Mouse (Mus musculus) embryonic facial prominence, embryonic 12.5 days (tissue): ENCODE measurements around the gene Gon4l. TPM values are rescaled to one million over a fixed set of nuclear protein-coding genes. Genes with fewer than 3 reads are reported as not detected.

ENCODE experiments used
- ATAC-seq: fragments of 200-750 bp; cut with Nextera tagmentation; 2 replicates; pipeline ENCODE4 v1.8.0; 2017; ENCODE audit not compliant: insufficient number of reproducible peaks, insufficient read depth, low FRiP score, low TSS enrichment
- H3K27ac ChIP-seq: fragments of 300-500 bp; sonication (generic); 2 replicates; pipeline ENCODE4 v1.5.1; 2016; ENCODE audit warnings: mild to moderate bottlenecking
- H3K27me3 ChIP-seq: fragments of 300-500 bp; sonication (generic); 2 replicates; pipeline ENCODE4 v1.6.1; 2016; ENCODE audit warnings: mild to moderate bottlenecking, moderate library complexity
- H3K36me3 ChIP-seq: fragments of 300-500 bp; sonication (generic); 2 replicates; pipeline ENCODE4 v1.6.1; 2016; ENCODE audit warnings: mild to moderate bottlenecking
- H3K4me1 ChIP-seq: fragments of 300-500 bp; sonication (generic); 2 replicates; pipeline ENCODE4 v1.6.1; 2016
- H3K4me2 ChIP-seq: fragments of 300-500 bp; sonication (generic); replicated peaks from 2 replicates; pipeline ENCODE4 v1.6.1; 2016; ENCODE audit warnings: mild to moderate bottlenecking, moderate library complexity
- H3K4me3 ChIP-seq: fragments of 300-500 bp; sonication (generic); 2 replicates; pipeline ENCODE4 v1.5.1; 2016; ENCODE audit warnings: mild to moderate bottlenecking
- H3K9ac ChIP-seq: fragments of 300-500 bp; sonication (generic); 2 replicates; pipeline ENCODE4 v1.6.1; 2016; ENCODE audit warnings: mild to moderate bottlenecking, moderate library complexity
- H3K9me3 ChIP-seq: fragments of 300-500 bp; sonication (generic); 2 replicates; pipeline ENCODE4 v1.6.1; 2016; ENCODE audit warnings: mild to moderate bottlenecking, moderate library complexity
- WGBS: fragments of 180-500 bp; shearing (Covaris S2); methylation state at CpG from one replicate; pipeline ENCODE4 v1.1.7; 2016; 5-methylcytosine and 5-hydroxymethylcytosine counted together
- polyA plus RNA-seq: library from polyadenylated mRNA; unstranded; fragments of >200 nt; fragmentation: Nextera tagmentation; extraction: Ambion mirVana; gene quantifications from 2 replicates; pipeline ENCODE4 v1.2.1, GENCODE M21; 2016

Gene Gon4l
- polyA plus RNA-seq, 1 experiment from 2014 or later: 18.2 TPM

- H3K9ac ChIP-seq: peak within 1 kb of the TSS; percentile 94
- H3K36me3 ChIP-seq: no peaks in the 10 kb centered on the region
- H3K4me1 ChIP-seq: peaks cover 24% of the 10 kb centered on the region
- peak; percentile 82 for ATAC-seq
- H3K9me3 ChIP-seq: no peaks in the 10 kb centered on the region
- H3K27me3 ChIP-seq: no peaks in the 10 kb centered on the region
- H3K4me2 ChIP-seq: peak within 1 kb of the TSS; percentile 68
- H3K27ac ChIP-seq: peak within 1 kb of the TSS; percentile 99
- WGBS: under 1% methylated on average over 39 of the region's 64 CpGs
- peak within 1 kb of the TSS; percentile 93 for H3K4me3 ChIP-seq
Measured at GRCm38 (mm10) chr3:88950576-88951326, 115.7 kb downstream of the Gon4l start, which contains the start of the genes Ash1l and Dap3. Ash1l (plus strand) TSS chr3:88950622. Dap3 (minus strand) TSS chr3:88951181.

- no peaks in the 10 kb centered on the region for H3K9me3 ChIP-seq
- peak overlapping the region; percentile 68 for H3K4me2 ChIP-seq
- H3K36me3 ChIP-seq: no peaks in the 10 kb centered on the region
- H3K27ac ChIP-seq: peak overlapping the region; percentile 99
- H3K4me3 ChIP-seq: peak overlapping the region; percentile 93
- peaks cover 24% of the 10 kb centered on the region for H3K4me1 ChIP-seq
- H3K27me3 ChIP-seq: no peaks in the 10 kb centered on the region
- ATAC-seq: no peak
- 2% methylated on average over 5 of the region's 5 CpGs for WGBS
- peak overlapping the region; percentile 94 for H3K9ac ChIP-seq
Measured at GRCm38 (mm10) chr3:88951327-88951800, 116.3 kb downstream of the Gon4l start.

- Histone ChIP-seq H3K4me1 (peaks cover 18% of the 10 kb centered on the region), H3K9ac (no peak overlapping the region), H3K27me3 (no peaks in the 10 kb centered on the region), H3K4me2 (no peak overlapping the region), H3K9me3 (no peaks in the 10 kb centered on the region), H3K27ac (no peak overlapping the region), H3K4me3 (no peak overlapping the region), H3K36me3 (no peaks in the 10 kb centered on the region)
- no peak for ATAC-seq
- 88% methylated on average over 4 of the region's 4 CpGs for WGBS
Measured at GRCm38 (mm10) chr3:88953246-88953645, 118.2 kb downstream of the Gon4l start.

- Histone ChIP-seq H3K36me3 (no peaks in the 10 kb centered on the region), H3K9ac (no peak overlapping the region), H3K4me2 (no peak overlapping the region), H3K27me3 (no peaks in the 10 kb centered on the region), H3K4me1 (peaks cover 13% of the 10 kb centered on the region; the same call in 1 of the 2 replicates), H3K4me3 (no peak overlapping the region), H3K9me3 (no peaks in the 10 kb centered on the region), H3K27ac (no peak overlapping the region)
- ATAC-seq: no peak
Measured at GRCm38 (mm10) chr3:88953736-88954135, 118.7 kb downstream of the Gon4l start.

Other genes with a start within 250 kb of the Gon4l start
- gene Arhgef2, start 229.3 kb upstream of the Gon4l start, polyA plus RNA-seq: 117 and 123 TPM in 2 replicates
- not detected in 2 replicates for gene Rxfp4, start 182.1 kb upstream of the Gon4l start, polyA plus RNA-seq
- 116 and 117 TPM in 2 replicates for gene Khdc4, start 149.4 kb upstream of the Gon4l start, polyA plus RNA-seq
- gene Rit1, start 118.4 kb upstream of the Gon4l start, polyA plus RNA-seq: 46.2 and 51.6 TPM in 2 replicates
- gene Syt11, start 60.1 kb upstream of the Gon4l start, polyA plus RNA-seq: 41.4 and 48.5 TPM in 2 replicates
- gene Msto1, start 78.8 kb downstream of the Gon4l start, polyA plus RNA-seq: 48.4 TPM in 2 replicates
- gene Ash1l, start 115.4 kb downstream of the Gon4l start, polyA plus RNA-seq: 25.5 TPM in 2 replicates
- gene Dap3, start 116.0 kb downstream of the Gon4l start, polyA plus RNA-seq: 153 and 156 TPM in 2 replicates